Mouse (Mus musculus) forebrain, embryonic 15.5 days (tissue): ENCODE data around the gene Ccdc105. TPM values are rescaled to one million over a fixed set of nuclear protein-coding genes. Genes with fewer than 3 reads are reported as not detected.
A peak's percentile ranks its signal among the peaks of the same experiment; 100 is the strongest.

Experiments
- ATAC-seq: fragments of 200-750 bp; cut with Nextera tagmentation; replicated peaks from 2 replicates; pipeline ENCODE4 v1.8.0; 2017; ENCODE audit warnings: mild to moderate bottlenecking, moderate TSS enrichment, moderate library complexity
- H3K27ac ChIP-seq: fragments of 300-500 bp; sonication (generic); replicated peaks from 2 replicates; pipeline ENCODE4 v1.5.1; 2015; ENCODE audit warnings: mild to moderate bottlenecking, inconsistent platforms
- H3K27me3 ChIP-seq: fragments of 300-500 bp; sonication (generic); 2 replicates; pipeline ENCODE4 v1.6.1; 2015; ENCODE audit warnings: inconsistent platforms
- H3K36me3 ChIP-seq: fragments of 300-500 bp; sonication (generic); 2 replicates; pipeline ENCODE4 v1.6.1; 2015; ENCODE audit warnings: mild to moderate bottlenecking, inconsistent platforms
- H3K4me1 ChIP-seq: fragments of 300-500 bp; sonication (generic); 2 replicates; pipeline ENCODE4 v1.6.1; 2015; ENCODE audit warnings: inconsistent platforms
- H3K4me2 ChIP-seq: fragments of 300-500 bp; sonication (generic); replicated peaks from 2 replicates; pipeline ENCODE4 v1.6.1; 2015; ENCODE audit warnings: mild to moderate bottlenecking, inconsistent platforms
- H3K4me3 ChIP-seq: fragments of 300-500 bp; sonication (generic); 2 replicates; pipeline ENCODE4 v1.5.1; 2015; ENCODE audit warnings: mild to moderate bottlenecking, inconsistent platforms
- H3K9ac ChIP-seq: fragments of 300-500 bp; sonication (generic); replicated peaks from 2 replicates; pipeline ENCODE4 v1.6.1; 2015; ENCODE audit warnings: mild to moderate bottlenecking, inconsistent platforms
- H3K9me3 ChIP-seq: fragments of 300-500 bp; sonication (generic); 2 replicates; pipeline ENCODE4 v1.6.1; 2016; ENCODE audit warnings: inconsistent platforms
- WGBS: fragments of 180-500 bp; shearing (Covaris S2); methylation state at CpG from one replicate; pipeline ENCODE4 v1.1.7; 2015; ENCODE audit warnings: mixed read lengths; 5-methylcytosine and 5-hydroxymethylcytosine counted together
- polyA plus RNA-seq: library from polyadenylated mRNA; unstranded; fragments of >200 nt; fragmentation: Nextera tagmentation; extraction: Ambion mirVana; gene quantifications from 2 replicates; pipeline ENCODE4 v1.2.1, GENCODE M21; 2015

Ccdc105 gene
- polyA plus RNA-seq, 1 experiment from 2014 or later: 0.10 TPM

DNA sequence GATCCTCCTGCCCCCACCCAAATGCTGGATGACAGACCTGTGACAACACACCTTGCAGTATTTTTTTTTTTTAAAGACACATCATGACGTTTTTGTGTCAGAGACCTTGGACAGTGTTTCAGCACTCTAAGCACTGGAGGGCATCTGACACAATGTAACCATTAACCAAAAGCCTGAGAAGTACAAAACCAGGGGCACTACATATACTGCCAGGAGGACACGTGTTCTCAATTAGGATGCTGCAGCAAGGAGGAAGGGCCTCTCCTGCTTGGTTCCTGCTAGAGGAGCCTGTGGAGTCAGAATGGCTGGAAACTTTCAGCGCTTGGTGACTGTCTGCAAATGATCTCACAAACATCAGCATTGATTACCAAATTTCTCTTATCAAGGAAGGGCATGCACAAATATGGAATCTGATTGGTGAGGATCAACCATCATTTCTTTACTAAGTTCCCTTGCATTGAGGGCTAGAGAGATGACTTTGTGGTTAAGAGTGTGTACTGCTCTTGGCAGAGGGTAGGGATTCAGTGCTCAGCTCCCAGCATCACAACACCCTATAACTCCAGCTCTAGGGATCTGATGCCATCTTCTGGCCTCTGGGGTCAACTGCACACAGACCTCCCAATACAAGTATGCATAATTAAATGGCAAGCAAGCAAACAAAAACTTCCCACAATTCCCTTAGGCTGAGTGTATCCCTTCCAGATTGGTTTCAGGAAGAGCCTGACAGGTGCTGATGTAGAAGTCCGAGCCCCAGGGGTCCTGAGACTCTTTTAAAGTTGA is 7.2 kb downstream of the Ccdc105 start:
- Histone ChIP-seq H3K27me3 (no peaks in the 10 kb centered on the region), H3K27ac (no peak overlapping the region), H3K4me1 (peaks cover 9% of the 10 kb centered on the region; the same call in 1 of the 2 replicates), H3K4me2 (no peak overlapping the region), H3K9ac (no peak overlapping the region), H3K4me3 (no peak overlapping the region), H3K36me3 (no peaks in the 10 kb centered on the region), H3K9me3 (no peaks in the 10 kb centered on the region)
- WGBS: 63% methylated on average over 4 of the region's 4 CpGs
- no peak for ATAC-seq

GRCm38 (mm10) chr10:78743721-78744120 is 9.1 kb downstream of the Ccdc105 start:
- Histone ChIP-seq H3K36me3 (no peaks in the 10 kb centered on the region), H3K4me3 (no peak overlapping the region), H3K9ac (no peak overlapping the region), H3K9me3 (no peaks in the 10 kb centered on the region), H3K4me2 (no peak overlapping the region), H3K27me3 (no peaks in the 10 kb centered on the region), H3K27ac (no peak overlapping the region), H3K4me1 (peaks cover 9% of the 10 kb centered on the region; the same call in 1 of the 2 replicates)
- no peak for ATAC-seq

- H3K9me3 ChIP-seq: no peaks in the 10 kb centered on the region
- no peaks in the 10 kb centered on the region for H3K4me1 ChIP-seq
- no peak for ATAC-seq
- no peaks in the 10 kb centered on the region for H3K27me3 ChIP-seq
- no peak overlapping the region for H3K9ac ChIP-seq
- no peak overlapping the region for H3K27ac ChIP-seq
- H3K4me3 ChIP-seq: no peak overlapping the region
- WGBS: 84% methylated on average over 4 of the region's 4 CpGs
- H3K36me3 ChIP-seq: no peaks in the 10 kb centered on the region
- no peak overlapping the region for H3K4me2 ChIP-seq
Observed at GRCm38 (mm10) chr10:78739821-78740220, 13.0 kb downstream of the Ccdc105 start.

- Histone ChIP-seq H3K9ac (no peak overlapping the region), H3K4me3 (no peak overlapping the region), H3K36me3 (no peaks in the 10 kb centered on the region), H3K27me3 (no peaks in the 10 kb centered on the region), H3K4me2 (no peak overlapping the region), H3K9me3 (no peaks in the 10 kb centered on the region), H3K4me1 (peaks cover 14% of the 10 kb centered on the region), H3K27ac (peak overlapping the region; percentile 65)
- peak; percentile 77 for ATAC-seq
- 63% methylated on average over 5 of the region's 5 CpGs for WGBS
Observed at GRCm38 (mm10) chr10:78727876-78728275, 25.0 kb downstream of the Ccdc105 start.

DNA sequence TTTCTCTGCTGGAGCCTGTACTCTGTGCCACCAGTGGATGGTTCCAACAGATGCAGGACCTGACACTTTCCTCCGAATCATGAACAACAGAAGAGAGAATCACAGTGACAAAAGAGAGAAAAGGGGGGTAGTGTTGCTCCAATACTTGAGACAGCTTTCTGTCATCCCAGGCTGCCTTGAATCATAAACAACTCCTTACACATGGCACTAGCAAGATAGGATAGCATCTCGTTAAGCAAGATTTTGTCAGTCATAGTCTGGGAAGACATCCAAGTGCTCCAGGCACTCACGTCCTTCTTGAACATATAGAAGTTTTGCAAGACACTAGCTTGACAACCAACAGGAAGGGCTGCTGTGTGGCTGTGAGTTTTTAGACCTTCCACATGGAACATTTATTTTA is 25.8 kb downstream of the Ccdc105 start:
- Histone ChIP-seq H3K4me3 (no peak overlapping the region), H3K36me3 (no peaks in the 10 kb centered on the region), H3K27ac (peak overlapping the region; percentile 34; the same call in 1 of the 2 replicates), H3K27me3 (no peaks in the 10 kb centered on the region), H3K9me3 (no peaks in the 10 kb centered on the region), H3K4me1 (peaks cover 21% of the 10 kb centered on the region), H3K4me2 (no peak overlapping the region), H3K9ac (no peak overlapping the region)
- 33% methylated on average over 3 of the region's 3 CpGs for WGBS
- peak; percentile 49; the same call in 1 of the 2 replicates for ATAC-seq

GRCm38 (mm10) chr10:78723416-78723815 is 29.4 kb downstream of the Ccdc105 start:
- Histone ChIP-seq H3K9me3 (no peaks in the 10 kb centered on the region), H3K9ac (no peak overlapping the region), H3K4me3 (no peak overlapping the region), H3K4me1 (peaks cover 24% of the 10 kb centered on the region), H3K4me2 (no peak overlapping the region), H3K27ac (no peak overlapping the region; the same call in 1 of the 2 replicates), H3K36me3 (no peaks in the 10 kb centered on the region), H3K27me3 (no peaks in the 10 kb centered on the region)
- ATAC-seq: no peak
- 8% methylated on average over 2 of the region's 2 CpGs for WGBS

GRCm38 (mm10) chr10:78722654-78723053 is 30.2 kb downstream of the Ccdc105 start:
- H3K9me3 ChIP-seq: no peaks in the 10 kb centered on the region
- H3K27me3 ChIP-seq: no peaks in the 10 kb centered on the region
- no peak overlapping the region for H3K4me3 ChIP-seq
- no peaks in the 10 kb centered on the region for H3K36me3 ChIP-seq
- peak; percentile 87 for ATAC-seq
- peaks cover 22% of the 10 kb centered on the region for H3K4me1 ChIP-seq
- 34% methylated on average over 2 of the region's 2 CpGs for WGBS
- H3K4me2 ChIP-seq: no peak overlapping the region
- peak overlapping the region; percentile 34; the same call in 1 of the 2 replicates for H3K27ac ChIP-seq
- H3K9ac ChIP-seq: no peak overlapping the region

- no peaks in the 10 kb centered on the region for H3K27me3 ChIP-seq
- H3K4me3 ChIP-seq: no peak overlapping the region
- peaks cover 22% of the 10 kb centered on the region for H3K4me1 ChIP-seq
- H3K4me2 ChIP-seq: no peak overlapping the region
- WGBS: 86% methylated on average over 5 of the region's 5 CpGs
- H3K9ac ChIP-seq: no peak overlapping the region
- peak overlapping the region; percentile 34; the same call in 1 of the 2 replicates for H3K27ac ChIP-seq
- no peak for ATAC-seq
- no peaks in the 10 kb centered on the region for H3K9me3 ChIP-seq
- H3K36me3 ChIP-seq: no peaks in the 10 kb centered on the region
Observed at GRCm38 (mm10) chr10:78722036-78722435, 30.8 kb downstream of the Ccdc105 start.

GRCm38 (mm10) chr10:78718056-78718455 is 34.8 kb downstream of the Ccdc105 start, which contains the start of gene Casp14:
Casp14 (minus strand) TSS chr10:78718294.
- no peak within 1 kb of the TSS for H3K4me3 ChIP-seq
- H3K36me3 ChIP-seq: no peaks in the 10 kb centered on the region
- ATAC-seq: no peak
- H3K9ac ChIP-seq: no peak within 1 kb of the TSS
- H3K4me2 ChIP-seq: no peak within 1 kb of the TSS
- H3K27me3 ChIP-seq: no peaks in the 10 kb centered on the region
- peaks cover 10% of the 10 kb centered on the region for H3K4me1 ChIP-seq
- H3K27ac ChIP-seq: no peak within 1 kb of the TSS
- H3K9me3 ChIP-seq: no peaks in the 10 kb centered on the region
- 69% methylated on average over 11 of the region's 11 CpGs for WGBS

DNA sequence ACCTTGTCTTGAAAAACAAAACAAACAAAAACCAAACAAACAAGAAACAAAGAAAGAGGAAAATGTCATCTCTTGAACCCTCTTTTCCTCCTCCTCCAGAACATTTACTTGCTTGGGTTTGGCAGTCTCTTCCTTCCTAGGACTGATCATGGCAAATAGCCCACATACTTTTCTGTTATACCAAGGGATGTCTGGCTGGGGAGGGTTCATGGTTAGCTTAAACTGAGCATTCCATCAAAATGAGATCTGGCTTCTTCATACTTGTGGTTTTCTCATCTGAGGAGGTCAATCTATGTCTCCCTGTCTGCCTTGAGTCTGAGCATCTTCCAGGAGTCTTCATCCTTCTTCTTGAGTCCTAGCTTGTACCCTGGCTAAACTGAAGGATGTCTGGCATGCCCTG is 36.6 kb downstream of the Ccdc105 start:
- ATAC-seq: no peak
- no peaks in the 10 kb centered on the region for H3K4me1 ChIP-seq
- no peaks in the 10 kb centered on the region for H3K9me3 ChIP-seq
- H3K4me3 ChIP-seq: no peak overlapping the region
- H3K9ac ChIP-seq: no peak overlapping the region
- no peak overlapping the region for H3K4me2 ChIP-seq
- no peaks in the 10 kb centered on the region for H3K27me3 ChIP-seq
- no peaks in the 10 kb centered on the region for H3K36me3 ChIP-seq
- no peak overlapping the region for H3K27ac ChIP-seq

GRCm38 (mm10) chr10:78715156-78715555 is 37.7 kb downstream of the Ccdc105 start:
- Histone ChIP-seq H3K4me2 (no peak overlapping the region), H3K9ac (no peak overlapping the region), H3K36me3 (no peaks in the 10 kb centered on the region), H3K27me3 (no peaks in the 10 kb centered on the region), H3K27ac (no peak overlapping the region), H3K4me3 (no peak overlapping the region), H3K9me3 (no peaks in the 10 kb centered on the region), H3K4me1 (no peaks in the 10 kb centered on the region)
- WGBS: 96% methylated on average over 7 of the region's 7 CpGs
- ATAC-seq: no peak

GRCm38 (mm10) chr10:78714129-78714528 is 38.7 kb downstream of the Ccdc105 start:
- no peak for ATAC-seq
- Histone ChIP-seq H3K9me3 (no peaks in the 10 kb centered on the region), H3K4me3 (no peak overlapping the region), H3K27ac (no peak overlapping the region), H3K9ac (no peak overlapping the region), H3K4me2 (no peak overlapping the region), H3K27me3 (no peaks in the 10 kb centered on the region), H3K4me1 (no peaks in the 10 kb centered on the region), H3K36me3 (no peaks in the 10 kb centered on the region)
- WGBS: 83% methylated on average over 6 of the region's 6 CpGs

- Histone ChIP-seq H3K4me3 (no peak overlapping the region), H3K4me1 (no peaks in the 10 kb centered on the region), H3K4me2 (no peak overlapping the region), H3K36me3 (no peaks in the 10 kb centered on the region), H3K9me3 (no peaks in the 10 kb centered on the region), H3K9ac (no peak overlapping the region), H3K27me3 (no peaks in the 10 kb centered on the region), H3K27ac (no peak overlapping the region)
- ATAC-seq: no peak
Observed at GRCm38 (mm10) chr10:78710706-78711105, 42.2 kb downstream of the Ccdc105 start.
